Mouse (Mus musculus): ENCODE results near the gene Arl6ip4. TPM values are rescaled to one million over a fixed set of nuclear protein-coding genes. Genes with fewer than 3 reads are reported as not detected.
A peak's percentile ranks its signal among the peaks of the same experiment; 100 is the strongest.

Gene Arl6ip4
- polyA plus RNA-seq (2015; fragmentation: Nextera tagmentation; extraction: Ambion mirVana): 106 and 115 TPM in 2 replicates

- Histone ChIP-seq H3K27me3 (no peaks in the 10 kb centered on the region), H3K4me1 (peaks cover 31% of the 10 kb centered on the region), H3K36me3 (peaks cover 47% of the 10 kb centered on the region), H3K27ac (peak within 1 kb of the TSS; percentile 81; the same call in 1 of the 2 replicates), H3K4me3 (peak within 1 kb of the TSS; percentile 91), H3K9me3 (no peaks in the 10 kb centered on the region), H3K4me2 (replicated peaks) (peak within 1 kb of the TSS; percentile 98), H3K9ac (peak within 1 kb of the TSS; percentile 94)
- ATAC-seq (ENCODE audit: low FRiP score, low read depth): no peak
- under 1% methylated on average over 64 of the region's 64 CpGs for WGBS
These were observed at the start of gene Arl6ip4 for GRCm38 (mm10) chr5:124115990-124116845. Gene Arl6ip4 (plus strand): TSS chr5:124116089.

GRCm38 (mm10) chr5:124069657-124070056, 46.2 kb upstream of the Arl6ip4 start:
- Histone ChIP-seq H3K9me3 (no peaks in the 10 kb centered on the region), H3K36me3 (no peaks in the 10 kb centered on the region), H3K27ac (no peak overlapping the region), H3K4me2 (replicated peaks) (no peak overlapping the region), H3K9ac (no peak overlapping the region), H3K27me3 (no peaks in the 10 kb centered on the region), H3K4me3 (no peak overlapping the region), H3K4me1 (peaks cover 8% of the 10 kb centered on the region; the same call in 1 of the 2 replicates)
- 84% methylated on average over 3 of the region's 3 CpGs for WGBS
- ATAC-seq (ENCODE audit: low FRiP score, low read depth): no peak

GRCm38 (mm10) chr5:124073682-124074081, 42.2 kb upstream of the Arl6ip4 start:
- H3K4me3 ChIP-seq: no peak overlapping the region
- no peaks in the 10 kb centered on the region for H3K9me3 ChIP-seq
- H3K27ac ChIP-seq: no peak overlapping the region
- H3K27me3 ChIP-seq: no peaks in the 10 kb centered on the region
- H3K36me3 ChIP-seq: no peaks in the 10 kb centered on the region
- no peak overlapping the region for H3K4me2 ChIP-seq (replicated peaks)
- WGBS: 45% methylated on average over 9 of the region's 9 CpGs
- no peak overlapping the region for H3K9ac ChIP-seq
- ATAC-seq (ENCODE audit: low FRiP score, low read depth): peak; percentile 45
- H3K4me1 ChIP-seq: peaks cover 13% of the 10 kb centered on the region

- Histone ChIP-seq H3K9ac (peak overlapping the region; percentile 25; the same call in 1 of the 2 replicates), H3K9me3 (no peaks in the 10 kb centered on the region), H3K4me2 (replicated peaks) (no peak overlapping the region), H3K36me3 (no peaks in the 10 kb centered on the region), H3K4me1 (peaks cover 17% of the 10 kb centered on the region), H3K27me3 (no peaks in the 10 kb centered on the region), H3K27ac (peak overlapping the region; percentile 33; the same call in 1 of the 2 replicates), H3K4me3 (no peak overlapping the region)
- no peak for ATAC-seq (ENCODE audit: low FRiP score, low read depth)
- 46% methylated on average over 10 of the region's 10 CpGs for WGBS
These were observed 41.0 kb upstream of the Arl6ip4 start for GRCm38 (mm10) chr5:124074845-124075307.

- H3K9ac ChIP-seq: peak overlapping the region; percentile 6; the same call in 1 of the 2 replicates
- H3K27me3 ChIP-seq: no peaks in the 10 kb centered on the region
- 71% methylated on average over 9 of the region's 9 CpGs for WGBS
- no peak for ATAC-seq (ENCODE audit: low FRiP score, low read depth)
- no peaks in the 10 kb centered on the region for H3K9me3 ChIP-seq
- H3K4me3 ChIP-seq: no peak overlapping the region
- no peak overlapping the region for H3K4me2 ChIP-seq (replicated peaks)
- H3K4me1 ChIP-seq: peaks cover 17% of the 10 kb centered on the region
- 0 out of 2 replicates have a peak overlapping the region, but pooled peaks have one; percentile 33 for H3K27ac ChIP-seq
- no peaks in the 10 kb centered on the region for H3K36me3 ChIP-seq
These were observed 40.2 kb upstream of the Arl6ip4 start for GRCm38 (mm10) chr5:124075716-124076115.

- WGBS: 46% methylated on average over 9 of the region's 9 CpGs
- H3K36me3 ChIP-seq: no peaks in the 10 kb centered on the region
- H3K4me2 ChIP-seq (replicated peaks): no peak overlapping the region
- no peak for ATAC-seq (ENCODE audit: low FRiP score, low read depth)
- no peak overlapping the region for H3K4me3 ChIP-seq
- H3K4me1 ChIP-seq: peaks cover 17% of the 10 kb centered on the region
- H3K27me3 ChIP-seq: no peaks in the 10 kb centered on the region
- no peak overlapping the region for H3K9ac ChIP-seq
- no peaks in the 10 kb centered on the region for H3K9me3 ChIP-seq
- no peak overlapping the region for H3K27ac ChIP-seq
These were observed 39.3 kb upstream of the Arl6ip4 start for GRCm38 (mm10) chr5:124076559-124076958.

- 83% methylated on average over 13 of the region's 13 CpGs for WGBS
- no peak overlapping the region for H3K4me3 ChIP-seq
- no peak overlapping the region for H3K27ac ChIP-seq
- peaks cover 17% of the 10 kb centered on the region for H3K4me1 ChIP-seq
- no peaks in the 10 kb centered on the region for H3K27me3 ChIP-seq
- no peak overlapping the region for H3K9ac ChIP-seq
- no peaks in the 10 kb centered on the region for H3K9me3 ChIP-seq
- no peak for ATAC-seq (ENCODE audit: low FRiP score, low read depth)
- H3K4me2 ChIP-seq (replicated peaks): no peak overlapping the region
- no peaks in the 10 kb centered on the region for H3K36me3 ChIP-seq
These were observed 38.6 kb upstream of the Arl6ip4 start for GRCm38 (mm10) chr5:124077241-124077640.

- peaks cover 13% of the 10 kb centered on the region for H3K4me1 ChIP-seq
- no peak for ATAC-seq (ENCODE audit: low FRiP score, low read depth)
- H3K4me2 ChIP-seq (replicated peaks): peak overlapping the region; percentile 17; the same call in 1 of the 2 replicates
- no peak overlapping the region; the same call in 1 of the 2 replicates for H3K27ac ChIP-seq
- H3K9ac ChIP-seq: no peak overlapping the region
- H3K9me3 ChIP-seq: no peaks in the 10 kb centered on the region
- H3K4me3 ChIP-seq: no peak overlapping the region
- WGBS: 71% methylated on average over 6 of the region's 6 CpGs
- H3K36me3 ChIP-seq: no peaks in the 10 kb centered on the region
- no peaks in the 10 kb centered on the region for H3K27me3 ChIP-seq
These were observed 37.9 kb upstream of the Arl6ip4 start for GRCm38 (mm10) chr5:124077856-124078460.

- WGBS: 49% methylated on average over 9 of the region's 9 CpGs
- H3K27ac ChIP-seq: no peak overlapping the region
These were observed 37.0 kb upstream of the Arl6ip4 start for GRCm38 (mm10) chr5:124078794-124079416.

GRCm38 (mm10) chr5:124079880-124080279, 36.0 kb upstream of the Arl6ip4 start:
- H3K4me1 ChIP-seq: peaks cover 9% of the 10 kb centered on the region
- H3K27me3 ChIP-seq: no peaks in the 10 kb centered on the region
- H3K4me3 ChIP-seq: no peak overlapping the region
- no peak for ATAC-seq (ENCODE audit: low FRiP score, low read depth)
- no peak overlapping the region for H3K27ac ChIP-seq
- WGBS: 90% methylated on average over 17 of the region's 17 CpGs
- no peaks in the 10 kb centered on the region for H3K36me3 ChIP-seq
- no peak overlapping the region for H3K4me2 ChIP-seq (replicated peaks)
- H3K9ac ChIP-seq: no peak overlapping the region
- no peaks in the 10 kb centered on the region for H3K9me3 ChIP-seq

More at GRCm38 (mm10) chr5:124078794-124079416, 37.0 kb upstream of the Arl6ip4 start:
- Histone ChIP-seq H3K4me1 (peaks cover 10% of the 10 kb centered on the region), H3K4me3 (no peak overlapping the region), H3K9ac (no peak overlapping the region), H3K36me3 (no peaks in the 10 kb centered on the region), H3K9me3 (no peaks in the 10 kb centered on the region), H3K27me3 (no peaks in the 10 kb centered on the region), H3K4me2 (replicated peaks) (peak overlapping the region; percentile 17; the same call in 1 of the 2 replicates)
- no peak; the same call in 1 of the 2 replicates for ATAC-seq (ENCODE audit: low FRiP score, low read depth)

- peaks cover 4% of the 10 kb centered on the region; the same call in 1 of the 2 replicates for H3K4me1 ChIP-seq
- 82% methylated on average over 10 of the region's 10 CpGs for WGBS
- H3K9ac ChIP-seq: 0 out of 2 replicates have a peak overlapping the region, but pooled peaks have one; percentile 19
- no peaks in the 10 kb centered on the region for H3K9me3 ChIP-seq
- H3K27me3 ChIP-seq: no peaks in the 10 kb centered on the region
- no peak overlapping the region for H3K4me2 ChIP-seq (replicated peaks)
- no peak for ATAC-seq (ENCODE audit: low FRiP score, low read depth)
- no peaks in the 10 kb centered on the region for H3K36me3 ChIP-seq
- H3K27ac ChIP-seq: no peak overlapping the region
- no peak overlapping the region for H3K4me3 ChIP-seq
These were observed 33.4 kb upstream of the Arl6ip4 start for GRCm38 (mm10) chr5:124082447-124082846.
